Mouse (Mus musculus) C2C12 (cell line): ENCODE measurements around the gene Prodh2.
"Not testable (repeated sequence)": the region's sequence is repeated elsewhere in the genome, so short reads cannot be mapped to it uniquely, and the experiment has no call there.

Experiments used
- CTCF ChIP-seq: IDR thresholded peaks from one replicate; pipeline ENCODE4 v1.5.1; 2011; ENCODE audit not compliant: control insufficient read depth, insufficient read depth, insufficient read length
- MAX ChIP-seq: IDR thresholded peaks from one replicate; pipeline ENCODE4 v1.6.1; 2011; ENCODE audit warnings: mild to moderate bottlenecking, control low read depth
- MYOD1 ChIP-seq: IDR thresholded peaks from one replicate; pipeline ENCODE4 v1.6.1; 2011; ENCODE audit warnings: low read depth; ENCODE audit not compliant: control insufficient read depth, insufficient read length

GRCm38 (mm10) chr7:30495506-30496042 is 2.2 kb downstream of the Prodh2 start:
- TF ChIP-seq CTCF, MAX, MYOD1: not testable (repeated sequence)
